Mouse (Mus musculus) gastrocnemius, postnatal 25 days (tissue): ENCODE data around the gene RPS10-NUDT3. TPM values are rescaled to one million over a fixed set of nuclear protein-coding genes. Genes with fewer than 3 reads are reported as not detected.
A peak's percentile ranks its signal among the peaks of the same experiment; 100 is the strongest.

Experiments used
- DNase-seq: peaks from one replicate; pipeline ENCODE4 v3.0.0; 2022
- total RNA-seq, 2 experiments: library from RNA; stranded (reverse); gene quantifications; 1 replicate in 1 of 2; 2 replicates in 1 of 2; pipeline ENCODE4 v1.2.3; 2021

Gene RPS10-NUDT3
- total RNA-seq, 2 experiments from 2014 or later: not detected

DNA sequence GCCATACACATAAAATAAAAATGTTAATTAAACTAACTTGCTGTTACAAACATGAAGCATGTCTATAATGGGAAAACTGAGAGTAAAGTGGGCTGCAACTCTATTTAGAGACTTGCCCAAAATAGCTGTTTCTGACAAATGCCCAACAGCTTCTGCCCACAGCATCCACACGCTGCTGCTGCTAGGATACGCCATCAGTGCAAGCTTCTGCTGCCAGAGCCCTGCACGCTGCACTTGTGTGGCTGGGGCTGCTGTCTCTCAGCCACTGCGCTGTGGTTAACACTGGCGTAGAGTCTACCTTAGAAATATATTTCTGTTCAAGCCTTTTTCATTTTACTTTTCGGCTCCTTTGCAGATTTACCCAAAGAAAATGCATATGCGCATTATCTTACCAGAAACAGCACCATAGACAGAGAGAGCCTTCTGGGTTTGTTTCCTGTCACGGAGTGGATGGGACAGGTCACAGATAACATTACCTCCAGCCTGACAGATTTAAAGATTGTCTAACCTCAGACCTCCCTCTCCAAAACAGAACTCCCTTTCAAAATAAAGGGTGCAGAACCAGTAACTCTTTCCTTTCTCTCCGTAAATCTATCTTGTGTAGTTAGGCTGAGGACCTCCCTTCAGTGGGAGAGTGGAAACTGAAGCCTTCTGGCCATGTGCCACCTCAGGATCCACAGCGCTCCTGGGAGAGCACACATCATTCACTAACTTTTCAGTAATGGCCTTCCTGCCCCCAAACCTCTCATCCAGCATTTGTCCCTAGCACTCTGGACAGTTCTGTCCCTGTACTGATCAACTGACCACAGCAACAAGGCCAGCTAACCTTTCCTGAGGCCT lies 24.1 kb downstream of the RPS10-NUDT3 start:
- DNase-seq: no peak

DNA sequence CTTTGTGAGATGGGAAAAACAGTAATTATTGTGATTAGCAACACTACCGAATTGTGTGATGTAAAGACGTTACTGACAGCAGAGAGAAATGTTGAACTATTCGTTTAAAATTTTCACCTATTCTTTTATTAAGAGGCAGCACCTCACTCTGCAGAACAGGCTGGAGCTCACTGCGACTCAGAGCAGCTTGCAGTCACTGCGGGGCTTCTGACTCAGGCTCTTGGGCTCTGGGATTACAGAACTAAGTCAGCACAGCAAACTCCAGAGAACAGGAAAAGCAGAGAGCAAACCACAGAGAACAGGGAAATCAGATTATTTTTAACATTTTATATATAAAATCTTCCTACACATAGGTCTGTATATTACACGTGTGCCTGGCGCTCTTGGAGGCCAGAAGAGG lies 25.4 kb downstream of the RPS10-NUDT3 start:
- DNase-seq: no peak

DNA sequence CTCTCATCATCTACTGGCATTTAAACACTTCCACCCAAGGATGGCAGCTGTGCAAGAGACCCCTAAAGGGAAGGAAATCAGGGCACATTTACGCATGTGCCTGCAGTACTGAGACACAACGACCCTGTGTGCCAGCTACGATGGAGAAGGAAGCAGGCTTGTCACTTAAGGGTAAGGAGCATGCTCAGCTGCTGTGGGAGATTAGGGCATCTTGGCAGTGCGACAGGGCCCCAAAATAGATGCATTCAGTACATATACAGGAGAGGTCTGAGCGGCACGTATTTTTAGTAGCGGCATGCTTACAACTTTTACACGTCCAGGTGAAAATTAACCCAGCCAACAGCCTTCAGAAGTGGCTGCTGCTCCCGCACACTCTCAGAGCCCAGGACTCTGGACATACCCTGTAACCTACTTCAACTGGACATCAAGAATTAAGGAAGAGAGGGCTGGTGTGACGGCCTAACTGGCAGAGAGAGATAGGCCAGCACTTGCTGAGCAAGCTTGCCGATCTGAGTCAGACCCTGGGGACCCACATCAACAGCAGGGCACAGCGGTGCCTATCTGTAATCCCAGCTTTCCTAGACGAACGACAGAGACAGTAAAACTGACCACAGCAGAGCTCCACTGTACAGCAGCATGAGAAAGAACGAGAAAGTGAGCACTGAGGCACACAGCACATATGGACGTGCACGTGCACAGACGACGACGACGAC lies 31.3 kb downstream of the RPS10-NUDT3 start:
- peak; percentile 76 for DNase-seq

DNA sequence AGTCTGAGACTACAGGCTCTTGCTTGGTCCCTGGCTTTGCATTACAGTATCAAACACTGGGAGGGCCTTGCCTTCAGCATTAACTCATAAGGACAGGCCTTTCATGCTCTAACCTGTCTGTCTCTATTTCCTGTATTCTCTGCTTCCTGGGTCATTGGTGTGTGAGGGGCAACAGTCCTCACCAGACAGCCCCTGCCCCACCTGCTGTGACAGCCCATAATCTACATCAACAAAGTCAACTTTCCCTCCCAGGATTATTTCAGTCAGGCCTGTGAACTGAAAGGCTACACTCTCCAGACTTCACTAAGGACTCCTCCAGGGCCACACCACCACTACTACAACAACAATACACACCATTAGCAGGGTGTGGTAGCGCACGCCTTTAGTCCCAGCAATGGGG lies 32.0 kb downstream of the RPS10-NUDT3 start:
- no peak for DNase-seq

DNA sequence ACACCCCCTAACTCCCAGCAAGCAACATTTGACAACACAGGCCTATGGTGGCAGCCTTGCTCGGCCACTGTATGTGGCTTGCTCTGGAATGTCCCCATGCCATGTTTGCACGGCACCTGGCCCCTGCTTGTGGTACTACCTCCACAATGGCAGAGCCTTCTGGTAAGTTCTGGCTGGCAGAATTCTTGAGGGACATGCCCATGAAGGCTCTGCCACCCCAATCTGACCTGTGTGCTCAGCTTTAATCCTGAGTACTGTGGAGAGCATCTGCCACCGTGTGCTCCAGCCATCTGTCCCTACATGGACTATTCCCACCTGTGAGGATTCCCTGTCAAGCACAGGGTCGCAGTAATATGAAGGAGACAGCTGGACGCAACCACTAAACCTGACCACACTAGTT lies 34.2 kb downstream of the RPS10-NUDT3 start:
- no peak for DNase-seq

DNA sequence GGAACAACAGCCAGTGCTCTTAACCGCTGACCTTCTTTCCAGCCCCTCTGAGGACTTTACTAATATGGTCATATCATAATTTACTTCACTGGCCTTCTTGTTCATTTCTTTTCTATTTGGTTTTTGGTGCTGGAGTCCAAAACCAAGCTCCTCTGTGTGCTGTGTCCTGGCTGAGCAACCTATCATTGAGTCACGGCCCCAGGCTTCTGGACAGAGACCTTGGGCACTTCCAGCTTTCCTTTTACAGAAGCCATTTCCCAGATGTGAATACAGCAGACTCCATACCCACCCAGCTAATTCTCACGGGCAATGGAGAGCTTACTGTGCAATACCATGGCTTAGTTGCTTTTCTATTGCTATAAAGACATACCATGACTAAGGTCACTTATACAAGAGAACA lies 34.7 kb downstream of the RPS10-NUDT3 start:
- DNase-seq: no peak

DNA sequence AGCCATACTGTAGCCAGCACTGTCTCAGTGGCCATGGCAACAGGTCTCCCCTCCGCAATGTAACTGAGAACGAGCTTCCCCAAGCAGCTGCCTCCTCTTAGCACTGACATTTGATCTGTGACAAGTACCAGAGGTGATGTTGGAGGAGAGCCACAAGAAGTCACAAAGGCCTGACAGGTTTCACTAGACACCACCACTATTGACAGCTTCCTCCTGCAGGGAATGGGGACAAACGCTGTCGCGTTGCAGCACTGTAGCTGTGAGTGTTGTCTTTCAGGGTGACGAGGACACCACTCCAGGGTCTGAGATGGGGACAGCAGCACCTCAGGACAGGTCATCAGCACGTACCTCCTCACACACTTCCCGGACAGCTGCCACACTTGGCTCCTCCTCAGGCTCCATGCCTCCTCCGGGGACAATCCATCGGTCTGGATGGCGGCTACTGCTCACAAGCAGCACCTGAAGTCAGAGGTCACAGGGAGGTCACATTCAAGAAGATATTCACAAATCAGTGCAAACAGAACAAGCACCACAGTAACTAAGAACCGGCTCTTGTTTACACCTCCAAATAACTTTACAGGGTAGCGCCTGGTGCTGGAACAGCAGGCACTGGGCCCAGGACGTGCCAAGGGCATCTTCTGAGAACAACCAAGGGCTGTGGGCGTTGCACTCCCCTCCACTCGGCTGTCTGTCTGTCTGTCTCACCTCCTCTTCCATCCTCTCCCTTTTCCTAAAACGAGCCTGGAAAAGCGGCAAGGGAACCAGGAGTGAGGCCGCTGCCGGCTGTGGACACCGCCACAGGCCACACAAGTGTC lies 38.4 kb downstream of the RPS10-NUDT3 start:
- no peak for DNase-seq

DNA sequence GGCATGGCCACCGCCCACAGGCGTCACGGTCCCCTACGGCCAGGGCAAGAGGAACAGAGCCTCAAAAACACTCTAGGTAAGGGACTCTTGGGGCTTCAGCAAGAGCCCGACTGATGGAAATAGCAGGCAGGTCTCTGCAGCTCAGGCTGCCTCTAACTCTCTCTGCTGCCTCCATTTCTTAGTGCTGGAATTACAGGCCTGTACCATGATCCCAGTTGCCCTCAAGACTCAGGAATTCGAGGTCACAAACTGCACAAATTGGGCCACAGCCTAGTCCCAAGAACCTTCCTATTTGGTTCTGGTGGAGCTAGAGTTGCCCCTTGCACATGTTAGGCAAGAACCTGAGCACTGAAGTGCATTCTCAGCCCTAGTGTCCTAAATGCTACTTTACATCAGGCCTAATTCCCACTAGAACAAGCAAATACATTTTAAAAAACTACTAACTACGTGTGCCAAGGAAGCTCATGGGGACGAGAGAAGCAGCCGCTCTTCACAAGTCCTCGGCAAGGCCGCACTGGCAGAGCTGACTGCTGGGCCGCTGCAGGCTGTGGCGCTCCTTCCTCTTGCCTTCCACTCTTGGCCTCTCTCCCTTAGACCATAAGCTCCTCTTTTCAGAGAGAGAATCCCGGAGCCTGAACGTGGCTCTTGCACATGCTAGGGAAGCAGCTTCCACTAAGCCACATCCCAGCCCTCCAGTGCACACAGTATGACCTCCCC lies 39.2 kb downstream of the RPS10-NUDT3 start:
- DNase-seq: no peak

DNA sequence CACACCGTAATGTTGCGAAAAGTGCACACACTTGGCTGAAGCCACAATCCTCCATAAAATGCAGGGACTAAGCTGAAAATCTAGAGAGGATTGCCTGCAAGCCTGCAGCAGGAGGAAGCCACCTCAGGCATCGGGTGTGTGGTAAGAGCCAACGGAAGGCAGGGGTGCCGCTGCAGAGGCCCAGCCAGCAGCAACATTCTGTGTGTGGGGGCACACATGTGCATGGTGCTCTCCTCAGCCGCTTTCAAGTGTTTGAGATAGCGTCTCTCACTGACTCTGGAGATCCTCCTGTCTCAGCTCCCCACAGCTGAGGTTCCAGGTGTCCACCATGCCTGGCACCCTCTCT lies 42.5 kb downstream of the RPS10-NUDT3 start:
- no peak for DNase-seq

DNA sequence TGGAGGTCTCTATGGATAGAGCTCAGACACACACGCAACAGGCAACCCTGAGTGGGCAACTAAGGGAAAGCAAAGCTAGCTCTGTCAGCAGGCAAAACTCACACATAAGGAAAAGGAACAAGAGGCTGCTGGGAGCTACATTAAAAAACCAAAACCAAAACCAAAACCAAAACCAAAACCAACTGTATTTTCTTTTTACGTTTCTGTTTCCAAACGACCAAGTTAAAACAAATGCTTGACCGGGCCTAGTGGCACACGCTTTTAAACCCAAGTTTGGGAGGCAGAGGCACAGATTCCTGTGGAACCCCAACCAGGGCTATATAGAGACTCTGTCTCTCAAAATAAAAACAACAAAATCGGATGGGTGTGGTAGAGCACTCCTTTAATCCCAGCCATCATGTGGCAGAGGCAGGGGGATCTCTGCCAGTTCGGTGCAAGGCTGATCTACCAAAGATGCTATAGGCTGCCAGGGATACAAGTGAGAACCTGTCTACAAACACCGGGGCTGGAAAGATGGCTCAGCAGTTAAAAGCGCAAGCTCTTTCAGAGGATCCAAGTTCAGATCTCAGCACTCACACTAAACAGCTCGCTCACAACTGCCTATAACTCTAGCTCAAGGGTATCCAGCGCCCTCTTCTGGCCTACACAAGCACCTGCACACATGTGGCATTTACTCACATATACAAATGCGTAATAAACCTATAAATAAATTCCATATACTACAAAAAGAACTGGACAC lies 43.0 kb downstream of the RPS10-NUDT3 start:
- no peak for DNase-seq

DNA sequence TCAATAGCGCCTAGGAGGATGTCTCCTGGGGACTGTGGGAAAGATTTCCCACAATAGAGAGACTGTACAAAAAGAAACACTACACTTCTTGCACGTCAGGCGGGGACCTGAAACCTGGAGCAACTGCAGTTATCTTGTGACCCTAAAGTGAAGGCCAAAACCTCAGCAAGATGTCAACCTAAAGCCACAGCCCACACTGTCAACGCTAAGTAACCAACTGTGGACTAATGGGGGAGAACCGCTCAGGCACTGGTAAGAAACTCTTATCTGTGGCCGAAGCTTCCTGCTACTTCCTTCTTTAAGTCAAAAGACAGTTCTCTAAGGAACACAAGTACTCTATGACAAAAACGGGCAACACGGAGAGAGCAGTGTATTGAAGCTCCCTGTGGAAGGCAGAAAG lies 46.8 kb downstream of the RPS10-NUDT3 start:
- no peak for DNase-seq

DNA sequence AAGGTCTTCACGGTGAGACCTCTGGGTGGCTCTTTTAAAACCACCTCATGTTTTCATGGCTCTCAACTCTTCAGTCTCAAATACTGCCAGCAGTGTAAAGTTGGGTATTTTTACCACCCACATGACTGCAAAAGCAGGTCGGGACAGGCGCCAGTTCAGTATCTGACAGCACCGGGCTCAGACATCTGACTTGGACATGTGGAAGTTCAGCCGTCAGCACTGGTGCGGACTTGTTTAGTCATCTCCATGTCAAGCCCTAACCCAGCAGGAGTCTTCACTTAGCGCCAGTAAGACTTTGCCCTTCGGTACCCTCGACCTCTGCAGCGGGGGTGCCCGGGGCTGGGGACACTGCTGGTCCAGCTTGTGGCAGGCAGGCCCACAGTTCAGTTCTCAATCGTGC lies 47.8 kb downstream of the RPS10-NUDT3 start:
- DNase-seq: peak; percentile 53

DNA sequence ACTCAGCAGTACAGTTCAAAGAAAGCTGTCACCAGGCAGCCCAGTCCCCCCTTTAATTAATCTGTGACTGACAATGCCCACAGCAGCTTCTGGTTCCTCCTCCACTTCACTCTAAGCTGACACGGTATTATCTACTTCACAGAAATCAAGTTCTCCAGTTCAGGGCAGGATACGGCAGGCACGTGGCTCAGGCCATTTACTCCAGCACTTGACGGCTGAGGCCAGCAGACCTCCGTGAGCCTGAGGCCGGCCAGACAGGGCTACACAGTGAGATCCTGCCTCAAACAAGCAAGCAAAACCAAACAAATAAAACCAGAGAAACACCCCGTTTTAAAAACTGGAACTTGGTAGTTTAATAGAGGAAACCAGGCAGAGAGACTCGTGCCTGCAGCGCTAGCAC lies 48.4 kb downstream of the RPS10-NUDT3 start:
- no peak for DNase-seq

DNA sequence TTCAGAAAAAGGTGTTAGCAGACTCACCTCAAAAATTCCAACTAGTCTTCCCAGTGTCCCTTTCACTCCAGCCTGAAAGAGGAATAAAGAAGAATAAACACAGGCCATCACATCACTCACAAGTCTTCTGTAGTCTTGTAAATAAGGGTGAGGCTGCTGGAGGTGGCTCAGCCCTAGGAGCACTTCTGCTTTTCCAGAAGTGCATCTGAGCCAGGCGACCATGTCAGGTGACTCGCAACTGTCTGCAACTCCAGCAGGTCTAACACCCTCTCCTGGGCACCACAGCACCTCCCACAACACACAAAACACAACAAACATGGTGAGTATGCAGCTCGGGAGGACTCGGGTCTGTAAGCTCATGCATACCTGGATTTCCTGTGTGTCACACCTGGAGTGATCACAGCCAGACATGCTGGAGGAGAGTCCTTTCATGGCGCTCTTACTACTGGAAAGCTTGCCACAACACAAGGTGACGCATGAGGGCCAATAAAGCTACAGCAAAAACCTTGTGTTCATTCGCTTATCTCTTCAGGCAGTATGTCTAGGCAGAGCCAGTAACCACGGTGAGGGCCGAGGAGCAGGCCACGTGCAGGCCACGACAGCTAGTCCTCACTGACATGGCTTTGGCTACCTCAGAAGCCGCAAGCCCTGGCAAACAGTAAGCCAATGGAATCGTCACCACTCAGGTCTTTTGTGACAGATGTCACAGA lies 51.7 kb downstream of the RPS10-NUDT3 start:
- no peak for DNase-seq

DNA sequence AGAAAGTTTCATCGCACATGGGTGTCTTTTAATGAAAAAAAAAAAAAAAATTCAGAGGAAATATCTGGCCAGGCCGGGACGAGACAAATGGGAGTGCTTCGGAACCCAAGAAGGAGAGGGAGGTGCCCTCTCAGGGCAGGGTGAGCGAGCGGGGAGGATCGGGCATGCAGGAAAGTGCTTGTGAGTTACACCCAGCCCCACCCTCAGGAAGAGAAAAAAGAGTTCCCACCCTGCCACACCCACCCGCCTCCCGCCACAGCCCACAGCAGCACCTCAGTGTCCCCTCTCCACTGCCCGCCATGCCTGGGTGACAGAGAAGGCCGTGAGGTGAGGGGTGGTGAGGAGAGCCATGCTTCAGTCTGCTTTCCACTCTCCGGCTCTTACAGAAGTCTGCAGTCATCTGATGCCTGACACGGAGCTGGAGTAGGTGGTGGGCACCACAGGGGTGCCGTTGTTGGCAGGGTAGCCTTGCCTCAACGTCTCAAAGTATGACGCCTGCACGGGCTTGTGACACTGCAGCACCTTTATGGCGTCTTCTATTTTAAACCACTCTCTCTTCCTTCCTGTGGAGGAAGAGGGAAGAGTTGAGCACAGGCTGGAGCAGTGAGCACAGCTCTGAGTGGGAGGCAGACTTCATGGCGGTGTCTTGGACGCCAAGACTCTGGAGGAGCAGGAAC lies 54.5 kb downstream of the RPS10-NUDT3 start:
- no peak for DNase-seq

DNA sequence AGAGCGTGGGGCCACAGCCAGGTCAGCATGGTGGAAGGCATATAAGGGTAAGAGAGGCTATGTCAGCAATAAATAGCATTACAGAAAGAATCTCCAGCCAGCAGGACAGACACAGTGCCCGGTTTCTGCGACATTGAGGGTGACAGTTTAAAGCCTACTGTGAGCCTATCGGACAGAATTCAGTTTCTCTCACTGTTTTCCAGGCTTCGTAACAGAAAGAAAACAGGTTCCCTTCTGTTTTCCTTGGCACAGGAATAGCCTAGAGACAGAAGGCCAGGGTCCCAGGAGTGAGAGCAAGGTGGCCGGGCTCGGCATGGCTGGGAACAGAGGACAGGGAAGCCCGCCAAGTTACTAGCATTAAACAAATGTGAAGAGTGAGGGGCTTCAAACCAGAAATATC lies 55.2 kb downstream of the RPS10-NUDT3 start:
- no peak for DNase-seq

DNA sequence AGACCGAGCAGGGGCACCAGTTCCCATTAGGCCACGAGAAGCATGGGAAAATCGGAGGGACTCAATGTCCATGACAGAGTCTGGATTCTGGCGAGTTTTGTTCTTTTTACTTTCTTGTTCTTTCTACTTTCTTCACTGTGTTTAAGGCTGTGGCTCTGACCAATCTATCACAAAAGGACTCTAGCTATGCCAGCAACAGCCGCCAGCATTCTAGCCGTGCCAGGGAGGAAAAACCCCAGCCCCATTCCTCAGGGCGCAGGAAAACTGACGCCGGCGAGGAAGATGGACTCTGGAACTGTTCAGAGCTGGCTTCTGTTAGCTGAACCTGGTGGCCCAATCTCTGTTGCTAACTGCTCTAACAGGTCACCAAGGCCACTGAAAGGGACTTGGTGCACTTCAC lies 56.5 kb downstream of the RPS10-NUDT3 start:
- DNase-seq: no peak

DNA sequence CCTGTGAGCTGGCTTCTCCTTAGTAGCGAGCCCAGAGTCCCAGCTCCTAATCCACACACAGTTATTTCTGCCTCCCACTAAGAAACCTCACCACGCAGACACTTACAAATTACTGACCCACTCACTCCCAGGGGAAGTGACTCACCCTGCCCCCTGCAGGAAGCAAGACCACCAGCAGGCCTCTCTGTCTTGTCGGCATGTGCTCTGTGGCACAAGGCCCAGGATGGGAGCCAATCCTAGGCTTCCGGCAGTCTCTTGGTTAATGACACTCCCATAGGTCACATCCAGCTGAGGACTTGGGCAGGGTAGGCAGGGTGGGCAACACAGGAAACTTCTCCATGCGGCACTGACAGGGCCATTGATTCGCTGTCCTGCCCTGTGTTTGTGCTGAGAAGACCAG lies 57.6 kb downstream of the RPS10-NUDT3 start:
- DNase-seq: no peak

DNA sequence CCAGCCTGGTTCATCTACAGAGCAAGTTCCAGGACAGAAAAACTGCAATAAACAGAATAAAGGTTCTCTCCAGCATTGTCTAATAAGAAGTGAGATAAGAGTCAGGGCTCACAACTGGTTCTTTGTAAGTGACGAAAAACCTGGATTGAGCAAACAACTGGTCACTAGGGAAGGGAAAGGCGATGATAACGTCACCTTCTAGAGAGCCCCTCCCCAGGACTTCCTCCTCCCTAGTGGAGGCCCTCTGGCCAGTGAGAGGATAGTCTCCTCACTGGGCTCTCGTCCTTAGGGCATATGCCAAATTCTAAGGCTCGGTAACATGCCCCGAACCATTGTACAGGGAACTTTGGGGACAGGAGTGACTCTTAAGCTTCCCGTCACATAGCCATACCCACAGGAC lies 59.0 kb downstream of the RPS10-NUDT3 start:
- no peak for DNase-seq

DNA sequence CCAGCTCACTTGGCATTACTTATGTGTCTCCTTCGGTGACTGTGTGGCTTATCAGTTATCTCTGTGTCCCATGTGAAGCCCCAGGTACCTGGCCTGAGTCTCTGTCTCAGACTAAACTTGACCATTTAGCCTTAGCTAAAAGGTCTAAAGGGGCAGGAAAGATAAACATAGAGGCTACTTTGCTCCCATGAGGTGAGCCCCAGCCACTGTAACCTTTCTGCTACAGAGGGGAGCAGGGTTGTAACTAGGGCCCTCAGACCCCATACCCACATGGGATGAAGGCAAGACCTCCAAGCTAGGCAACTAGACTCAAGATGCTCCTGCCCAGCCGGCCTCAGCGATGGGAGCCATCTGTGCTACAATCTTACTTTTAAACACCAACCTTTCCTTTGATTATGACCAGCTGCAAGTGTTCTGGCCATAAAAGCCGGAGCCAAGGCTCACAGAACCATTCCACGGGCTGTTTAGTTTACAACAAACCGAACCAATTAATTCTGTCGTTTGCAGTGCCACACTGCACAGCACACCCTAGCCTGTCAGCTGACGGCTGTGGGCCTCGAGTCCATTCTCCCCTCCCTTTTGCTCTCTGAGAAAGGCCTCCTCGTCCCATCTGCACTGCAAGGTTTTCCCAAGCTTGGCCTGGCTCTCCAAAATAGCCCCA lies 59.8 kb downstream of the RPS10-NUDT3 start:
- no peak for DNase-seq
